Mouse (Mus musculus) midbrain, embryonic 16.5 days (tissue): Measurements from ENCODE around the gene 4930550C14Rik. TPM values are rescaled to one million over a fixed set of nuclear protein-coding genes. Genes with fewer than 3 reads are reported as not detected.

Source experiments
- ATAC-seq: fragments of 200-750 bp; cut with Nextera tagmentation; 2 replicates; pipeline ENCODE4 v1.8.0; 2017; ENCODE audit warnings: moderate TSS enrichment
- H3K27ac ChIP-seq: fragments of 300-500 bp; sonication (generic); 2 replicates; pipeline ENCODE4 v1.5.1; 2014; ENCODE audit warnings: mild to moderate bottlenecking, low read length, mixed read lengths
- H3K27me3 ChIP-seq: fragments of 300-500 bp; sonication (generic); 2 replicates; pipeline ENCODE4 v1.6.1; 2014; ENCODE audit warnings: low read depth, low read length, mixed read lengths; ENCODE audit not compliant: control insufficient read depth, insufficient read depth
- H3K36me3 ChIP-seq: fragments of 300-500 bp; sonication (generic); 2 replicates; pipeline ENCODE4 v1.6.1; 2014; ENCODE audit warnings: mild to moderate bottlenecking, low read length, moderate library complexity, mixed read lengths; ENCODE audit not compliant: control insufficient read depth, insufficient read depth
- H3K4me1 ChIP-seq: fragments of 300-500 bp; sonication (generic); 2 replicates; pipeline ENCODE4 v1.6.1; 2014; ENCODE audit warnings: mild to moderate bottlenecking, low read length, mixed read lengths; ENCODE audit not compliant: control insufficient read depth, insufficient read depth
- H3K4me2 ChIP-seq: fragments of 300-500 bp; sonication (generic); 2 replicates; pipeline ENCODE4 v1.6.1; 2014; ENCODE audit warnings: mild to moderate bottlenecking, low read length, mixed read lengths
- H3K4me3 ChIP-seq: fragments of 300-500 bp; sonication (generic); 2 replicates; pipeline ENCODE4 v1.5.1; 2014; ENCODE audit warnings: low read depth, mild to moderate bottlenecking, low read length, moderate library complexity, mixed read lengths
- H3K9ac ChIP-seq: fragments of 300-500 bp; sonication (generic); 2 replicates; pipeline ENCODE4 v1.6.1; 2014; ENCODE audit warnings: low read depth, low read length, mixed read lengths
- H3K9me3 ChIP-seq: fragments of 300-500 bp; sonication (generic); replicated peaks from 2 replicates; pipeline ENCODE4 v1.6.1; 2014; ENCODE audit warnings: mild to moderate bottlenecking, low read length, mixed read lengths; ENCODE audit not compliant: control insufficient read depth, poor library complexity, severe bottlenecking
- WGBS: fragments of 180-500 bp; shearing (Covaris S2); extraction: QIAGEN DNeasy Blood & Tissue Kit; methylation state at CpG from one replicate; pipeline ENCODE4 v1.1.7; 2014; 5-methylcytosine and 5-hydroxymethylcytosine counted together
- polyA plus RNA-seq: library from polyadenylated mRNA; unstranded; fragments of >200 nt; fragmentation: Nextera tagmentation; extraction: Ambion mirVana; gene quantifications from 2 replicates; pipeline ENCODE4 v1.2.1, GENCODE M21; 2015

4930550C14Rik gene
- polyA plus RNA-seq, 1 experiment from 2014 or later: 0.28 TPM

GRCm38 (mm10) chr9:53409427-53409826, 7.3 kb downstream of the 4930550C14Rik start:
- no peak for ATAC-seq

DNA sequence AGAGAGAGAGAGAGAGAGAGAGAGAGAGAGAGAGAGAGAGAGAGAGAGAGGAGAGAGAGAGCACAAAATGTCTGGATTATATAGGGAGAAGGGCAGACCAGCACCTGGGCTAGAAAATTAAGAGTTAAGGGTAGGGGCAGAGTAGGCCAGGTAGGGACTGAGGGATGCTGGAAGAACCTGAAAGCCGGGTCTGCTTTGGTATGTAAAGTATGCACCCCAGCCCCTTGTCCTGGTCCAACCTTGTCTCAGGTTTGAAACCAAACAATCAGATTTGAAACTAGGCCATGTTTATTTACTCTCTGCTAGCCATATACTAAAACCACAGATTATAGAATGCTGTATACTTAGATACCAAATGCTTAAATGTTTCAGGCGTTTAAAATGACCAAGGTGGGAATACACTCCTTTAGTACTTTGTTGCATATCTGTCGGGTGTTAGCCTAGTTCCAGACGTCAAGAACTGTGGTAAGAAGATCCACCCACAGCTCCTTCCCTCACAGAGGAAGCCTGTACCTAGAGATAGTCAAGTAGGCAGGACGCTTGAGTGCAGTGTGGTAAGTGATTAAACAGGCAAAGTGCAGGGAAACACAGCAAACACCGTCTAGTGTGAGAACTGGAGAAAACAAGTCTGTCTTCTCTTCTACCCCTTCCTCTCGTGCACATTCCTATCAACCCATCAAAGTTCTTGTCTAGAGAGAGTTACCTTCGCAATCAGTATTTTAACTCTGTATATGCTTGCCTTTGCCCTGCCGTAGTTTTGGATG, 20.2 kb downstream of the 4930550C14Rik start:
- no peaks in the 10 kb centered on the region for H3K4me1 ChIP-seq
- WGBS: 83% methylated on average over 9 of the region's 9 CpGs
- no peak overlapping the region for H3K9ac ChIP-seq
- no peak for ATAC-seq
- no peaks in the 10 kb centered on the region for H3K27me3 ChIP-seq
- no peak overlapping the region for H3K27ac ChIP-seq
- H3K9me3 ChIP-seq: no peaks in the 10 kb centered on the region
- H3K4me3 ChIP-seq: no peak overlapping the region
- H3K4me2 ChIP-seq: no peak overlapping the region
- no peaks in the 10 kb centered on the region for H3K36me3 ChIP-seq

More at GRCm38 (mm10) chr9:53409427-53409826, 7.3 kb downstream of the 4930550C14Rik start:
- WGBS: 89% methylated on average over 3 of the region's 3 CpGs
- no peak overlapping the region for H3K4me3 ChIP-seq
- no peak overlapping the region for H3K27ac ChIP-seq
- H3K9ac ChIP-seq: no peak overlapping the region
- no peak overlapping the region for H3K4me2 ChIP-seq
- no peaks in the 10 kb centered on the region for H3K36me3 ChIP-seq
- peaks cover 7% of the 10 kb centered on the region for H3K4me1 ChIP-seq
- H3K9me3 ChIP-seq: no peaks in the 10 kb centered on the region
- no peaks in the 10 kb centered on the region for H3K27me3 ChIP-seq

DNA sequence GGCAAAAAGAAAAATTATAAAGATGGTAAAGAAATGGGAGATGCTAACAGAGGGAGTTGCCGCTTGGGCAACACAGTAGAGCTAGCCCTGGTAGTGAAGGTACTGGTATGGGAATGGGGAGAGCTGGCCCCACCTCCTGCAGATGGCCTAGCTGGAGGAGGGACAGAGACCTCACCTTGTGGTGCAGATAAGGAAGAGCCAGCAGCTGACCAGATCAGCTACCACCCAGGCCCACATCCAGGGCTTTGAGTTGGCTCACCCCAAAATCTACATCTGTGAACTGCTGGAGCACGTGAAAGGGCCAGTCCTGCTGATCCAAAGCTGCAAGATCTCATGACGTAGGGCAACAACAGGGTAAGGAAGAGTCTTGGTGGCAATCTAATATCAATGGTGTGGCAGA, 24.6 kb downstream of the 4930550C14Rik start:
- H3K4me1 ChIP-seq: no peaks in the 10 kb centered on the region
- no peak overlapping the region for H3K4me3 ChIP-seq
- H3K27ac ChIP-seq: no peak overlapping the region
- WGBS: 89% methylated on average over 3 of the region's 3 CpGs
- H3K9ac ChIP-seq: no peak overlapping the region
- no peaks in the 10 kb centered on the region for H3K27me3 ChIP-seq
- no peak overlapping the region for H3K4me2 ChIP-seq
- H3K36me3 ChIP-seq: no peaks in the 10 kb centered on the region
- no peak for ATAC-seq
- H3K9me3 ChIP-seq: no peaks in the 10 kb centered on the region

DNA sequence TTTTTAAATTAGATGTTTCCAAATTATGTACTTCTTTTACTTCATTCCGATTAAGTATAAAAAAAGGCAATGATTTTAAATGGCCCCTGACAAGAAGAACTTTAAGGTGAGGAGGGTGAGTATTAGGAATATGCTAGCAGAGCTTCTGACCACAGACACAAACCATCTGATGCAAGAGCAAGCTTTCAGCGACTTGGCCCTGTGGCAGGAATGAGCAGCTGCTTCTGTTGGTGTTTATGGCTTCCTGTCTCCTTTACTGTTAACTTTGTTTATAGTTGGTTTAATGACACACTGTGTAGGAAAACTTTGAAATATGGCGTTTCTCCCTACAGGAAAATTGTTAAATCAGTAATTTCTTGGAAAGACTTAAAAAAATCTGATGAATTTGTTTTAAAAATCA, 25.5 kb downstream of the 4930550C14Rik start:
- no peak overlapping the region for H3K27ac ChIP-seq
- 88% methylated on average over 3 of the region's 3 CpGs for WGBS

DNA sequence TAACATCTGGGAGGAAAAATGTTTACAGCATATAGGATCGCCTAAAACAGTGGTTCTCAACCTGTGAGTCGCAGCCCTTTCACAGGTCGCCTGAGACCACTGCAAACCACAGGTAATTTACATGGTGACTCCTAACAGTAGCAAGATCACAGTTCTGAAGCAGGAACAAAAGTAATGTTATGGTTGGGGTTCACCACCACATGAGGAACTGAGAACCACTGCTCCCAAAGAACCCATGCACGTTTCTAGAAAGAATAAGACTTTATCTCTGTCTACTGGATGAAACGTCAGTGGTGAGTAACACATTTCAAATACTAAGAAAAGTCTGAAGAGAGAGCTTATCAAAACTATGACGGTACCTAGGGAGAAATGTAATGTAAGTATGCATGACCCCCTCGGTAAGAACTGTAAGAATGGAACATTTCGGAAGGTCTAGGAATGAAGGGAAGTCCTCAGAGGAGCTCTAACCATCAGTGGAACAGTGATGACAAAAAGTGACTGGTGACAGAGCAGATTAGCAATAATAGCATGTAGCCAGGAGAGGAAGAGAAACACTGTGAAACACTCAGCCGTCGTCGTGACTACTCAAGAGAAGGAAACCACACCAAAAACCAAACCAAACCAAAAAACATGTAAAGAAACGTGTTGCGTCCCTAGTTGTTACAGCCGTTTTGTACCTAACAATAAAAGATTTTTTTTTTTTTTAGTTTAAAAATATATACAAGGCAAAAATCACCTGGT, 33.9 kb downstream of the 4930550C14Rik start:
- Histone ChIP-seq H3K4me1 (no peaks in the 10 kb centered on the region), H3K27ac (no peak overlapping the region), H3K27me3 (no peaks in the 10 kb centered on the region), H3K9ac (no peak overlapping the region), H3K4me2 (no peak overlapping the region), H3K36me3 (peaks cover 2% of the 10 kb centered on the region; the same call in 1 of the 2 replicates), H3K4me3 (no peak overlapping the region), H3K9me3 (no peaks in the 10 kb centered on the region)
- no peak for ATAC-seq
- WGBS: 91% methylated on average over 14 of the region's 14 CpGs

More for the DNA sequence above, 25.5 kb downstream of the 4930550C14Rik start:
- no peak overlapping the region for H3K4me2 ChIP-seq
- H3K9ac ChIP-seq: no peak overlapping the region
- H3K4me1 ChIP-seq: no peaks in the 10 kb centered on the region
- H3K4me3 ChIP-seq: no peak overlapping the region
- H3K9me3 ChIP-seq: no peaks in the 10 kb centered on the region
- H3K27me3 ChIP-seq: no peaks in the 10 kb centered on the region
- no peaks in the 10 kb centered on the region for H3K36me3 ChIP-seq
- ATAC-seq: no peak

- Histone ChIP-seq H3K36me3 (peaks cover 12% of the 10 kb centered on the region; the same call in 1 of the 2 replicates), H3K9me3 (no peaks in the 10 kb centered on the region), H3K4me3 (no peak overlapping the region), H3K27me3 (no peaks in the 10 kb centered on the region), H3K4me1 (no peaks in the 10 kb centered on the region), H3K9ac (no peak overlapping the region), H3K4me2 (no peak overlapping the region), H3K27ac (no peak overlapping the region)
- WGBS: 97% methylated on average over 1 of the region's 1 CpGs
- ATAC-seq: no peak
Observed at GRCm38 (mm10) chr9:53450609-53451008, 48.5 kb downstream of the 4930550C14Rik start.

DNA sequence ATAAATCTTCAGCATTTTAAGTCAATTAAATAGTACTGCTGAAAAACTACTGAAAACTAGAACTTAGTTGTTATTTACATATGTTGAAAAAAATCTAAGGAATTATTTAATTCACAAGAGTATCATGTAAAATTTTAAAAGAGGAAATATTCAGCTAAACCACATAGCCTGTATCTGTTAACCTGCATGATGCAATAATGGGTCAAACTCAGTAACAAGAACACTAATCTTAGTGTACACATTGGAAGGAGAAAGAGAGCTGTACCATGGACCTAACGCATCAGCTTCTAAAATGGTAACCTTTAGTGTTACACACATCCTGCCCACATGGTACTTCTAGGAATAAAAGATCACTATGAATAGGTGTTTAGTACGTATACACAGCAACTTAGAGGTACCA, 49.9 kb downstream of the 4930550C14Rik start:
- H3K4me1 ChIP-seq: no peaks in the 10 kb centered on the region
- no peak overlapping the region for H3K9ac ChIP-seq
- 97% methylated on average over 2 of the region's 2 CpGs for WGBS
- no peak overlapping the region for H3K4me3 ChIP-seq
- H3K36me3 ChIP-seq: peaks cover 12% of the 10 kb centered on the region; the same call in 1 of the 2 replicates
- no peak overlapping the region for H3K27ac ChIP-seq
- no peak for ATAC-seq
- no peaks in the 10 kb centered on the region for H3K27me3 ChIP-seq
- no peaks in the 10 kb centered on the region for H3K9me3 ChIP-seq
- H3K4me2 ChIP-seq: no peak overlapping the region

GRCm38 (mm10) chr9:53472806-53473518, 70.8 kb downstream of the 4930550C14Rik start:
- Histone ChIP-seq H3K27ac (no peak overlapping the region), H3K9ac (no peak overlapping the region), H3K9me3 (no peaks in the 10 kb centered on the region), H3K4me3 (no peak overlapping the region), H3K27me3 (no peaks in the 10 kb centered on the region), H3K4me1 (no peaks in the 10 kb centered on the region), H3K36me3 (no peaks in the 10 kb centered on the region), H3K4me2 (no peak overlapping the region)
- ATAC-seq: no peak
- 82% methylated on average over 9 of the region's 9 CpGs for WGBS
